Comparison of ENCODE assay signal across 8 mouse cellular contexts in the genomic region with DNA sequence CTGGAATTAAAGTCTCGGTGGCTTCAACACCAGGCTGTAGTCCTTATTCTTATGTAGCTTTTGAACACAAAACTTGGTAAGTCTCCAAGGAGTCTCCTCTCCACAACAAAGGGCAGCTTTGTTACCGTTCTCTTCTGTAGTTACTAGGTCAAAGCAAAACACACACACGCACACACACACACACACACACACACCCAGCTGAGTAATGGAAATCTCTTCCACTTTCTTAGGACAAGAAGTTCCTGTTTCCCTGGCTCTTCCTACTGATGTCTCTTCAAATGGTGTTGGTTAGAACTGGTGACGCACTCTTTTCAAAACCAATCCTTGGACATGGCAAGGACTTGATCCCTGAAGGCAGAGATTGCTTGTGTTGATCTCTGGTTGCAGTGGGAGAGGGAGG.
DNase-seq lines count a peak whose midpoint lies in the region; ATAC-seq and TF ChIP-seq lines count a peak whose summit lies in the region.
"Had no signal": no experiment of that assay in that cellular context is flagged by ENCODE, and none has a peak within 500 bp of the region (broad histone marks: within the 10 kb centered on the region; RNA-seq: fewer than 3 reads in every experiment).

No protein-coding gene starts in this region.

- H3K4me3 ChIP-seq in lung, postnatal 0 days (ENCODE audit: low read depth, low read length) = no peak overlapping the region
- no peak overlapping the region for H3K4me3 ChIP-seq in lung, adult 2 months (replicated peaks; ENCODE audit: extremely low read depth, low read depth, low read length)
- no peak overlapping the region for H3K4me3 ChIP-seq in forebrain, postnatal 0 days (ENCODE audit: low read depth, low read length)
- H3K4me3 ChIP-seq in liver, postnatal 0 days (ENCODE audit: low read depth, low read length) = no peak overlapping the region
- H3K4me3 ChIP-seq in neural tube, embryonic 15.5 days (replicated peaks) = no peak overlapping the region

- 64% methylated on average over 4 of the region's 4 CpGs for WGBS in lung, postnatal 0 days
- 42% methylated on average over 4 of the region's 4 CpGs for WGBS in lung, adult 2 months
- 79% methylated on average over 4 of the region's 4 CpGs for WGBS in forebrain, postnatal 0 days
- 72% methylated on average over 4 of the region's 4 CpGs for WGBS in liver, postnatal 0 days (ENCODE audit: insufficient replicate concordance)
- WGBS in neural tube, embryonic 15.5 days = 85% methylated on average over 4 of the region's 4 CpGs

- no peak overlapping the region for H3K9ac ChIP-seq in lung, postnatal 0 days (replicated peaks; ENCODE audit: low read depth)
- H3K9ac ChIP-seq in forebrain, postnatal 0 days = no peak overlapping the region
- no peak overlapping the region for H3K9ac ChIP-seq in liver, postnatal 0 days (replicated peaks)
- no peak overlapping the region for H3K9ac ChIP-seq in neural tube, embryonic 15.5 days (replicated peaks)

- H3K27me3 ChIP-seq in lung, postnatal 0 days (replicated peaks; ENCODE audit: insufficient read depth, low read length) = 0 out of 2 replicates have a peak, but pooled peaks cover 4% of the 10 kb centered on the region
- H3K27me3 ChIP-seq in forebrain, postnatal 0 days (ENCODE audit: insufficient read depth, low read length) = no peaks in the 10 kb centered on the region
- H3K27me3 ChIP-seq in liver, postnatal 0 days (ENCODE audit: insufficient read depth, low read length) = 0 out of 2 replicates have a peak, but pooled peaks cover 9% of the 10 kb centered on the region
- 0 out of 2 replicates have a peak, but pooled peaks cover 3% of the 10 kb centered on the region for H3K27me3 ChIP-seq in neural tube, embryonic 15.5 days (replicated peaks)

- H3K27ac ChIP-seq in lung, postnatal 0 days (ENCODE audit: low read length) = no peak overlapping the region
- peak overlapping the region; percentile 94 for H3K27ac ChIP-seq in forebrain, postnatal 0 days (ENCODE audit: low read depth, low read length)
- no peak overlapping the region for H3K27ac ChIP-seq in liver, postnatal 0 days (ENCODE audit: low read depth)
- H3K27ac ChIP-seq in neural tube, embryonic 15.5 days (replicated peaks) = peak overlapping the region; percentile 80; the same call in 1 of the 2 replicates

- DNase-seq in lung, postnatal 0 days (ENCODE audit: low spot score) = peak; percentile 24
- no peak for DNase-seq in lung, adult 2 months
- DNase-seq in forebrain, postnatal 0 days = no peak
- peak; percentile 16 for DNase-seq in liver, postnatal 0 days
- no peak for DNase-seq in thymus, postnatal 0 days (ENCODE audit: low spot score)
- DNase-seq in adrenal gland, adult 2 months = no peak
- DNase-seq: gastrocnemius, postnatal 25 days had no signal

- no peak for TF ChIP-seq POLR2A in lung, adult 2 months (IDR thresholded peaks at IDR 0.05; ENCODE audit: borderline replicate concordance, extremely low read depth, low read depth, low read length)

- no peak overlapping the region for H3K4me2 ChIP-seq in lung, postnatal 0 days (replicated peaks; ENCODE audit: low read depth, low read length)
- H3K4me2 ChIP-seq in forebrain, postnatal 0 days (ENCODE audit: low read depth) = no peak overlapping the region
- no peak overlapping the region for H3K4me2 ChIP-seq in liver, postnatal 0 days (ENCODE audit: low read depth, low read length)
- H3K4me2 ChIP-seq in neural tube, embryonic 15.5 days = no peak overlapping the region

- TF ChIP-seq EP300 in lung, postnatal 0 days (IDR thresholded peaks at IDR 0.05) = peak; percentile 75
- TF ChIP-seq EP300 in liver, postnatal 0 days (IDR thresholded peaks at IDR 0.05; ENCODE audit: low read depth) = no peak

- ATAC-seq in lung, postnatal 0 days = peak; percentile 25; the same call in 1 of the 2 replicates
- no peak for ATAC-seq in forebrain, postnatal 0 days
- ATAC-seq in liver, postnatal 0 days = peak; percentile 14; the same call in 1 of the 2 replicates
- no peak for ATAC-seq in neural tube, embryonic 15.5 days (ENCODE audit: low FRiP score)

- no peak for TF ChIP-seq CTCF in lung, postnatal 0 days (IDR thresholded peaks at IDR 0.05)
- no peak for TF ChIP-seq CTCF in lung, adult 2 months (IDR thresholded peaks at IDR 0.05; ENCODE audit: insufficient read depth, low read length)
- TF ChIP-seq CTCF in forebrain, postnatal 0 days (IDR thresholded peaks at IDR 0.05; ENCODE audit: low read depth) = no peak
- TF ChIP-seq CTCF in liver, postnatal 0 days (IDR thresholded peaks at IDR 0.05; ENCODE audit: low read depth) = no peak

- H3K36me3 ChIP-seq in lung, postnatal 0 days (ENCODE audit: insufficient read depth, low read length) = no peaks in the 10 kb centered on the region
- no peaks in the 10 kb centered on the region for H3K36me3 ChIP-seq in forebrain, postnatal 0 days (ENCODE audit: insufficient read depth)
- no peaks in the 10 kb centered on the region for H3K36me3 ChIP-seq in liver, postnatal 0 days (replicated peaks; ENCODE audit: insufficient read depth, low read length)
- no peaks in the 10 kb centered on the region for H3K36me3 ChIP-seq in neural tube, embryonic 15.5 days

- no peaks in the 10 kb centered on the region for H3K4me1 ChIP-seq in lung, postnatal 0 days (ENCODE audit: insufficient read depth, low read depth, low read length)
- peaks cover 8% of the 10 kb centered on the region for H3K4me1 ChIP-seq in lung, adult 2 months (ENCODE audit: control insufficient read depth, insufficient read depth, low read length)
- 0 out of 2 replicates have a peak, but pooled peaks cover 7% of the 10 kb centered on the region for H3K4me1 ChIP-seq in forebrain, postnatal 0 days (ENCODE audit: insufficient read depth)
- peaks cover 7% of the 10 kb centered on the region; the same call in 1 of the 2 replicates for H3K4me1 ChIP-seq in liver, postnatal 0 days (ENCODE audit: insufficient read depth)
- H3K4me1 ChIP-seq in neural tube, embryonic 15.5 days = peaks cover 20% of the 10 kb centered on the region

- no peaks in the 10 kb centered on the region for H3K9me3 ChIP-seq in lung, postnatal 0 days (ENCODE audit: low read length)
- no peaks in the 10 kb centered on the region for H3K9me3 ChIP-seq in forebrain, postnatal 0 days (ENCODE audit: low read length)
- no peaks in the 10 kb centered on the region for H3K9me3 ChIP-seq in liver, postnatal 0 days (ENCODE audit: low read length)
- no peaks in the 10 kb centered on the region for H3K9me3 ChIP-seq in neural tube, embryonic 15.5 days (replicated peaks)

Comparison
In these comparisons a context has a peak if more than half of its experiments do, and no peak if none do; other contexts are left out.
1. DNase-seq: peak in lung, postnatal 0 days (single experiment) and liver, postnatal 0 days (single experiment); none in lung, adult 2 months (single experiment), forebrain, postnatal 0 days (single experiment), thymus, postnatal 0 days (single experiment) and adrenal gland, adult 2 months (single experiment).
2. ATAC-seq: peak in lung, postnatal 0 days (single experiment) and liver, postnatal 0 days (single experiment); none in forebrain, postnatal 0 days (single experiment) and neural tube, embryonic 15.5 days (single experiment).
3. H3K27ac ChIP-seq: peak in forebrain, postnatal 0 days (single experiment) and neural tube, embryonic 15.5 days (single experiment); none in lung, postnatal 0 days (single experiment) and liver, postnatal 0 days (single experiment).